14 mouse cellular contexts compared by ENCODE assay signal in genomic region chr3:41589988-41590387, GRCm38 (mm10).
"Had no signal": no experiment of that assay in that cellular context is flagged by ENCODE, and none has a peak within 500 bp of the region (broad histone marks: within the 10 kb centered on the region; RNA-seq: fewer than 3 reads in every experiment).

No protein-coding gene starts in this region.

- H3K9me3 ChIP-seq: limb, embryonic 13.5 days; liver, embryonic 15.5 days; midbrain, embryonic 10.5 days; neural tube, embryonic 15.5 days had no signal

- H3K9ac ChIP-seq: limb, embryonic 13.5 days; liver, embryonic 15.5 days; lung, embryonic 14.5 days; neural tube, embryonic 15.5 days had no signal

- H3K4me2 ChIP-seq: liver, embryonic 11.5 days; liver, embryonic 15.5 days; lung, embryonic 14.5 days; neural tube, embryonic 15.5 days had no signal

- H3K27me3 ChIP-seq: liver, embryonic 15.5 days; neural tube, embryonic 15.5 days had no signal

- DNase-seq: kidney, postnatal 14 days; left cerebral cortex, postnatal 4 days; lung, embryonic 14.5 days; lung, postnatal 10 days; lung, postnatal 4 days; right cerebral cortex, adult 18-20 months; right cerebral cortex, postnatal 25 days; thymus, postnatal 36 days had no signal

- H3K4me1 ChIP-seq: midbrain, embryonic 10.5 days had no signal

- H3K4me3 ChIP-seq: limb, embryonic 13.5 days; liver, embryonic 15.5 days; midbrain, embryonic 10.5 days; myocyte; neural tube, embryonic 15.5 days had no signal

- H3K27ac ChIP-seq: limb, embryonic 13.5 days; liver, embryonic 15.5 days; midbrain, embryonic 10.5 days; neural tube, embryonic 15.5 days had no signal
